Mouse (Mus musculus) G1E (cell line): ENCODE measurements around the gene Disc1.

Experiments used
- CTCF ChIP-seq: IDR thresholded peaks from 2 replicates; pipeline ENCODE4 v1.5.1; 2012; ENCODE audit warnings: low read depth, low read length, inconsistent platforms, mixed read lengths
- GATA1 ChIP-seq: IDR thresholded peaks from 2 replicates; pipeline ENCODE4 v1.6.1; 2012; ENCODE audit warnings: borderline replicate concordance, low read length, inconsistent platforms, mixed read lengths
- GATA2 ChIP-seq: IDR thresholded peaks from 2 replicates; pipeline ENCODE4 v1.6.1; 2012; ENCODE audit warnings: low read depth, low read length, inconsistent platforms, borderline replicate concordance
- POLR2AphosphoS5 ChIP-seq: IDR thresholded peaks from 2 replicates; pipeline ENCODE4 v1.6.1; 2012; ENCODE audit warnings: low read depth, low read length, inconsistent platforms; ENCODE audit not compliant: insufficient replicate concordance
- TAL1 ChIP-seq: conservative IDR thresholded peaks from 2 replicates; pipeline ENCODE4 v1.6.1; 2012; ENCODE audit warnings: low read depth, low read length, inconsistent platforms, mixed read lengths

- TF ChIP-seq CTCF = no peak
- no peak for TF ChIP-seq GATA1
- TF ChIP-seq TAL1 = no peak
- no peak for TF ChIP-seq POLR2AphosphoS5
- TF ChIP-seq GATA2 = no peak
These were observed 232.1 kb downstream of the Disc1 start for GRCm38 (mm10) chr8:125285966-125286681.
